Mouse (Mus musculus) midbrain, embryonic 13.5 days (tissue): ENCODE measurements around the gene Ubr3. TPM values are rescaled to one million over a fixed set of nuclear protein-coding genes. Genes with fewer than 3 reads are reported as not detected.
"Not testable (repeated sequence)": the region's sequence is repeated elsewhere in the genome, so short reads cannot be mapped to it uniquely, and the experiment has no call there.

ENCODE experiments used
- ATAC-seq: fragments of 200-750 bp; cut with Nextera tagmentation; 2 replicates; pipeline ENCODE4 v1.8.0; 2017; ENCODE audit warnings: mild to moderate bottlenecking, moderate TSS enrichment, moderate library complexity
- H3K27ac ChIP-seq: fragments of 300-500 bp; sonication (generic); 2 replicates; pipeline ENCODE4 v1.5.1; 2015; ENCODE audit warnings: inconsistent platforms, mild to moderate bottlenecking, moderate library complexity
- H3K27me3 ChIP-seq: fragments of 300-500 bp; sonication (generic); 2 replicates; pipeline ENCODE4 v1.6.1; 2015; ENCODE audit warnings: mild to moderate bottlenecking, inconsistent platforms
- H3K36me3 ChIP-seq: fragments of 300-500 bp; sonication (generic); 2 replicates; pipeline ENCODE4 v1.6.1; 2015; ENCODE audit warnings: mild to moderate bottlenecking, inconsistent platforms
- H3K4me1 ChIP-seq: fragments of 300-500 bp; sonication (generic); replicated peaks from 2 replicates; pipeline ENCODE4 v1.6.1; 2015; ENCODE audit warnings: inconsistent platforms
- H3K4me2 ChIP-seq: fragments of 300-500 bp; sonication (generic); replicated peaks from 2 replicates; pipeline ENCODE4 v1.6.1; 2015; ENCODE audit warnings: moderate library complexity, mild to moderate bottlenecking, inconsistent platforms
- H3K4me3 ChIP-seq: fragments of 300-500 bp; sonication (generic); replicated peaks from 2 replicates; pipeline ENCODE4 v1.5.1; 2015; ENCODE audit warnings: mild to moderate bottlenecking, inconsistent platforms
- H3K9ac ChIP-seq: fragments of 300-500 bp; sonication (generic); replicated peaks from 2 replicates; pipeline ENCODE4 v1.6.1; 2015; ENCODE audit warnings: mild to moderate bottlenecking, inconsistent platforms
- H3K9me3 ChIP-seq: fragments of 300-500 bp; sonication (generic); 2 replicates; pipeline ENCODE4 v1.6.1; 2016; ENCODE audit warnings: mild to moderate bottlenecking, inconsistent platforms
- WGBS: fragments of 180-500 bp; shearing (Covaris S2); methylation state at CpG from one replicate; pipeline ENCODE4 v1.1.7; 2015; 5-methylcytosine and 5-hydroxymethylcytosine counted together
- polyA plus RNA-seq: library from polyadenylated mRNA; unstranded; fragments of >200 nt; fragmentation: Nextera tagmentation; extraction: Ambion mirVana; gene quantifications from 2 replicates; pipeline ENCODE4 v1.2.1, GENCODE M21; 2015

The Ubr3 gene
- polyA plus RNA-seq, 1 experiment from 2014 or later = 20.6 TPM

GRCm38 (mm10) chr2:69885451-69886305, 11.4 kb upstream of the Ubr3 start, which contains the start of gene Mettl5:
TSS of gene Mettl5 (minus strand) at chr2:69885615.
- Histone ChIP-seq H3K36me3 (no peaks in the 10 kb centered on the region), H3K27me3 (no peaks in the 10 kb centered on the region), H3K4me3 (peak within 1 kb of the TSS; percentile 62), H3K4me2 (peak within 1 kb of the TSS; percentile 67), H3K4me1 (peaks cover 12% of the 10 kb centered on the region), H3K9me3 (no peaks in the 10 kb centered on the region), H3K27ac (no peak within 1 kb of the TSS), H3K9ac (peak within 1 kb of the TSS; percentile 73)
- peak; percentile 94 for ATAC-seq
- 2% methylated on average over 45 of the region's 45 CpGs for WGBS

GRCm38 (mm10) chr2:69888957-69889356, 8.1 kb upstream of the Ubr3 start:
- Histone ChIP-seq H3K4me2 (no peak overlapping the region), H3K9ac (no peak overlapping the region), H3K27me3 (no peaks in the 10 kb centered on the region), H3K27ac (no peak overlapping the region), H3K36me3 (no peaks in the 10 kb centered on the region), H3K9me3 (no peaks in the 10 kb centered on the region), H3K4me1 (peaks cover 12% of the 10 kb centered on the region), H3K4me3 (no peak overlapping the region)
- WGBS = 88% methylated on average over 2 of the region's 2 CpGs
- ATAC-seq = no peak

GRCm38 (mm10) chr2:69890843-69891242, 6.2 kb upstream of the Ubr3 start:
- Histone ChIP-seq H3K4me2 (no peak overlapping the region), H3K27ac (no peak overlapping the region)
- ATAC-seq = no peak

GRCm38 (mm10) chr2:69893145-69893544, 3.9 kb upstream of the Ubr3 start:
- WGBS = 90% methylated on average over 1 of the region's 1 CpGs
- no peak overlapping the region for H3K4me2 ChIP-seq
- peaks cover 1% of the 10 kb centered on the region; the same call in 1 of the 2 replicates for H3K4me1 ChIP-seq
- no peak overlapping the region for H3K27ac ChIP-seq
- H3K36me3 ChIP-seq = no peaks in the 10 kb centered on the region
- H3K4me3 ChIP-seq = no peak overlapping the region
- no peak overlapping the region for H3K9ac ChIP-seq
- no peaks in the 10 kb centered on the region for H3K27me3 ChIP-seq
- no peak for ATAC-seq
- H3K9me3 ChIP-seq = no peaks in the 10 kb centered on the region

More at GRCm38 (mm10) chr2:69890843-69891242, 6.2 kb upstream of the Ubr3 start:
- Histone ChIP-seq H3K4me3 (no peak overlapping the region), H3K27me3 (no peaks in the 10 kb centered on the region), H3K9ac (no peak overlapping the region), H3K36me3 (no peaks in the 10 kb centered on the region), H3K4me1 (0 out of 2 replicates have a peak, but pooled peaks cover 2% of the 10 kb centered on the region), H3K9me3 (no peaks in the 10 kb centered on the region)
- 69% methylated on average over 7 of the region's 7 CpGs for WGBS

- Histone ChIP-seq H3K4me3 (no peak overlapping the region), H3K27ac (no peak overlapping the region), H3K9me3 (no peaks in the 10 kb centered on the region), H3K9ac (no peak overlapping the region), H3K27me3 (no peaks in the 10 kb centered on the region), H3K4me2 (no peak overlapping the region), H3K4me1 (peaks cover 9% of the 10 kb centered on the region), H3K36me3 (no peaks in the 10 kb centered on the region)
- no peak for ATAC-seq
- 84% methylated on average over 5 of the region's 5 CpGs for WGBS
Observed at GRCm38 (mm10) chr2:69893891-69894290, 3.2 kb upstream of the Ubr3 start.

- H3K9me3 ChIP-seq = no peaks in the 10 kb centered on the region
- peaks cover 21% of the 10 kb centered on the region for H3K4me1 ChIP-seq
- H3K9ac ChIP-seq = no peak overlapping the region
- no peaks in the 10 kb centered on the region for H3K27me3 ChIP-seq
- 60% methylated on average over 14 of the region's 14 CpGs for WGBS
- H3K27ac ChIP-seq = no peak overlapping the region
- no peak overlapping the region for H3K4me3 ChIP-seq
- ATAC-seq = no peak
- H3K4me2 ChIP-seq = no peak overlapping the region
- H3K36me3 ChIP-seq = no peaks in the 10 kb centered on the region
Observed at GRCm38 (mm10) chr2:69895502-69896223, 1.4 kb upstream of the Ubr3 start.

- H3K9ac ChIP-seq = no peak overlapping the region
- no peak for ATAC-seq
- H3K4me2 ChIP-seq = no peak overlapping the region
- H3K4me3 ChIP-seq = no peak overlapping the region
- no peaks in the 10 kb centered on the region for H3K9me3 ChIP-seq
- peaks cover 21% of the 10 kb centered on the region for H3K4me1 ChIP-seq
- 92% methylated on average over 4 of the region's 4 CpGs for whole genome bisulfite sequencing
- 0 out of 2 replicates have a peak, but pooled peaks cover 4% of the 10 kb centered on the region for H3K36me3 ChIP-seq
- H3K27ac ChIP-seq = no peak overlapping the region
- no peaks in the 10 kb centered on the region for H3K27me3 ChIP-seq
Observed at GRCm38 (mm10) chr2:69896224-69896581, 843 bp upstream of the Ubr3 start.

- peak; percentile 68 for ATAC-seq
- H3K4me1 ChIP-seq = peaks cover 21% of the 10 kb centered on the region
- H3K27ac ChIP-seq = peak overlapping the region; percentile 95
- H3K9ac ChIP-seq = peak overlapping the region; percentile 100
- no peaks in the 10 kb centered on the region for H3K9me3 ChIP-seq
- peak overlapping the region; percentile 91 for H3K4me2 ChIP-seq
- H3K36me3 ChIP-seq = 0 out of 2 replicates have a peak, but pooled peaks cover 4% of the 10 kb centered on the region
- H3K4me3 ChIP-seq = peak overlapping the region; percentile 100
- WGBS = under 1% methylated on average over 55 of the region's 55 CpGs
- H3K27me3 ChIP-seq = no peaks in the 10 kb centered on the region
Observed at GRCm38 (mm10) chr2:69897618-69898575, 851 bp downstream of the Ubr3 start.

- ATAC-seq = no peak
- 99% methylated on average over 3 of the region's 3 CpGs for WGBS
Observed at GRCm38 (mm10) chr2:69903541-69903940, 6.5 kb downstream of the Ubr3 start.

GRCm38 (mm10) chr2:69907394-69907793, 10.3 kb downstream of the Ubr3 start:
- H3K27ac ChIP-seq, H3K9me3 ChIP-seq, H3K4me2 ChIP-seq, H3K4me1 ChIP-seq, ATAC-seq, H3K36me3 ChIP-seq, H3K4me3 ChIP-seq, H3K27me3 ChIP-seq, H3K9ac ChIP-seq: not testable (repeated sequence)
- WGBS = 88% methylated on average over 4 of the region's 4 CpGs

More at GRCm38 (mm10) chr2:69903541-69903940, 6.5 kb downstream of the Ubr3 start:
- H3K9me3 ChIP-seq = no peaks in the 10 kb centered on the region
- H3K9ac ChIP-seq = no peak overlapping the region
- H3K27me3 ChIP-seq = no peaks in the 10 kb centered on the region
- peaks cover 10% of the 10 kb centered on the region for H3K36me3 ChIP-seq
- peaks cover 16% of the 10 kb centered on the region for H3K4me1 ChIP-seq
- no peak overlapping the region for H3K27ac ChIP-seq
- no peak overlapping the region for H3K4me3 ChIP-seq
- H3K4me2 ChIP-seq = no peak overlapping the region

GRCm38 (mm10) chr2:69912801-69913200, 15.8 kb downstream of the Ubr3 start:
- Histone ChIP-seq H3K27me3 (no peaks in the 10 kb centered on the region), H3K9me3 (no peaks in the 10 kb centered on the region), H3K4me3 (no peak overlapping the region), H3K9ac (no peak overlapping the region), H3K4me2 (no peak overlapping the region), H3K27ac (no peak overlapping the region), H3K4me1 (0 out of 2 replicates have a peak, but pooled peaks cover 2% of the 10 kb centered on the region), H3K36me3 (peaks cover 16% of the 10 kb centered on the region)
- ATAC-seq = no peak
- 49% methylated on average over 2 of the region's 2 CpGs for WGBS
